Mouse (Mus musculus) layer of hippocampus, adult 18-20 months (tissue): ENCODE data around the gene Scimp. TPM values are rescaled to one million over a fixed set of nuclear protein-coding genes. Genes with fewer than 3 reads are reported as not detected.
A peak's percentile ranks its signal among the peaks of the same experiment; 100 is the strongest.

Experiments used
- DNase-seq, 2 experiments: peaks; one replicate each; pipeline ENCODE4 v3.0.0; 2022; ENCODE audit warnings: low spot score in 2 of 2
- long read RNA-seq: library from polyadenylated mRNA; stranded (forward); transcript quantifications from one replicate; pipeline ENCODE4 v2.0.0, GENCODE M21; 2021
- total RNA-seq, 2 experiments: library from RNA; stranded (reverse); gene quantifications; 2 replicates each; pipeline ENCODE4 v1.2.3; 2021

The Scimp gene
- total RNA-seq = not detected
- long read RNA-seq = 0 reads

- DNase-seq = no peak
Measured at GRCm38 (mm10) chr11:70812365-70812764, at the start of gene Scimp. Scimp (minus strand) TSS chr11:70812586.

GRCm38 (mm10) chr11:70860371-70860770 lies 48.0 kb upstream of the Scimp start:
- DNase-seq = no peak

GRCm38 (mm10) chr11:70846029-70846428 lies 33.6 kb upstream of the Scimp start:
- DNase-seq = no peak

GRCm38 (mm10) chr11:70845457-70845978 lies 33.1 kb upstream of the Scimp start:
- no peak for DNase-seq

GRCm38 (mm10) chr11:70844559-70845456 lies 32.4 kb upstream of the Scimp start, which contains the start of gene Rabep1:
Rabep1 (plus strand) TSS chr11:70844778.
- DNase-seq = peak; percentile 88 to 94

- peak in 1 of 2 experiments; percentile 11 for DNase-seq
Measured at GRCm38 (mm10) chr11:70843701-70844551, 31.5 kb upstream of the Scimp start.

GRCm38 (mm10) chr11:70842983-70843382 lies 30.6 kb upstream of the Scimp start:
- DNase-seq = no peak

GRCm38 (mm10) chr11:70838610-70839009 lies 26.2 kb upstream of the Scimp start:
- no peak for DNase-seq

- DNase-seq = no peak
Measured at GRCm38 (mm10) chr11:70837031-70837430, 24.6 kb upstream of the Scimp start.

GRCm38 (mm10) chr11:70835381-70835831 lies 23.0 kb upstream of the Scimp start:
- DNase-seq = no peak

- no peak for DNase-seq
Measured at GRCm38 (mm10) chr11:70833831-70834230, 21.4 kb upstream of the Scimp start.

- DNase-seq = no peak
Measured at GRCm38 (mm10) chr11:70833408-70833807, 21.0 kb upstream of the Scimp start.

GRCm38 (mm10) chr11:70831201-70831600 lies 18.8 kb upstream of the Scimp start:
- DNase-seq = no peak

GRCm38 (mm10) chr11:70828975-70829615 lies 16.7 kb upstream of the Scimp start:
- no peak for DNase-seq

GRCm38 (mm10) chr11:70826207-70826606 lies 13.8 kb upstream of the Scimp start:
- DNase-seq = no peak

GRCm38 (mm10) chr11:70821728-70822591 lies 9.6 kb upstream of the Scimp start:
- DNase-seq = no peak

GRCm38 (mm10) chr11:70820120-70820519 lies 7.7 kb upstream of the Scimp start:
- no peak for DNase-seq

- no peak for DNase-seq
Measured at GRCm38 (mm10) chr11:70816770-70817169, 4.4 kb upstream of the Scimp start.

- peak; percentile 32 to 81 for DNase-seq
Measured at GRCm38 (mm10) chr11:70815498-70816078, 3.2 kb upstream of the Scimp start.

GRCm38 (mm10) chr11:70815071-70815470 lies 2.7 kb upstream of the Scimp start:
- no peak for DNase-seq
